Mouse (Mus musculus) heart, postnatal 0 days (tissue): ENCODE results near the gene Fpr3. TPM values are rescaled to one million over a fixed set of nuclear protein-coding genes. Genes with fewer than 3 reads are reported as not detected.

ENCODE experiments used
- ATAC-seq: fragments of 200-750 bp; cut with Nextera tagmentation; 2 replicates; pipeline ENCODE4 v1.8.0; 2017; ENCODE audit warnings: low read depth, moderate number of reproducible peaks, moderate library complexity; ENCODE audit not compliant: insufficient read depth
- DNase-seq: peaks from one replicate; pipeline ENCODE4 v3.0.0-alpha.2; 2016; ENCODE audit warnings: low spot score
- H3K27ac ChIP-seq: fragments of 300-500 bp; sonication (generic); 2 replicates; pipeline ENCODE4 v1.5.1; 2014; ENCODE audit warnings: low read depth, mild to moderate bottlenecking
- H3K27me3 ChIP-seq: fragments of 300-500 bp; sonication (generic); 2 replicates; pipeline ENCODE4 v1.6.1; 2014; ENCODE audit warnings: low read length, mixed read lengths; ENCODE audit not compliant: control insufficient read depth, insufficient read depth
- H3K36me3 ChIP-seq: fragments of 300-500 bp; sonication (generic); replicated peaks from 2 replicates; pipeline ENCODE4 v1.6.1; 2014; ENCODE audit warnings: low read length, mixed read lengths; ENCODE audit not compliant: control insufficient read depth, insufficient read depth
- H3K4me1 ChIP-seq: fragments of 300-500 bp; sonication (generic); 2 replicates; pipeline ENCODE4 v1.6.1; 2014; ENCODE audit warnings: antibody characterized with exemption; ENCODE audit not compliant: control insufficient read depth, insufficient read depth
- H3K4me2 ChIP-seq: fragments of 300-500 bp; sonication (generic); 2 replicates; pipeline ENCODE4 v1.6.1; 2014; ENCODE audit warnings: low read depth, mild to moderate bottlenecking, low read length, moderate library complexity
- H3K4me3 ChIP-seq: fragments of 300-500 bp; sonication (generic); 2 replicates; pipeline ENCODE4 v1.5.1; 2014; ENCODE audit warnings: low read depth, low read length
- H3K9ac ChIP-seq: fragments of 300-500 bp; sonication (generic); replicated peaks from 2 replicates; pipeline ENCODE4 v1.6.1; 2014; ENCODE audit warnings: low read depth, low read length, mixed read lengths
- H3K9me3 ChIP-seq: fragments of 300-500 bp; sonication (generic); replicated peaks from 2 replicates; pipeline ENCODE4 v1.6.1; 2016; ENCODE audit warnings: low read length; ENCODE audit not compliant: control insufficient read depth
- CTCF ChIP-seq: IDR thresholded peaks from 2 replicates; pipeline ENCODE4 v1.5.1; 2016; ENCODE audit warnings: antibody characterized with exemption, control low read depth, low read depth
- EP300 ChIP-seq: IDR thresholded peaks from 2 replicates; pipeline ENCODE4 v1.6.1; 2016; ENCODE audit warnings: antibody characterized with exemption, low read depth
- WGBS: fragments of 180-500 bp; shearing (Covaris S2); extraction: QIAGEN DNeasy Blood & Tissue Kit; methylation state at CpG from one replicate; pipeline ENCODE4 v1.1.7; 2014; 5-methylcytosine and 5-hydroxymethylcytosine counted together
- polyA plus RNA-seq: library from polyadenylated mRNA; unstranded; fragments of >200 nt; fragmentation: Nextera tagmentation; extraction: Ambion mirVana; gene quantifications from 2 replicates; pipeline ENCODE4 v1.2.1, GENCODE M21; 2015
- total RNA-seq: library from RNA; depleted of rRNA; stranded (reverse); fragments of >200 nt; gene quantifications from 2 replicates; pipeline ENCODE4 v1.2.3, GENCODE M21; 2014; ENCODE audit warnings: low replicate concordance

Gene Fpr3
- total and polyA plus RNA-seq, 2 experiments from 2014 or later = not detected

- H3K36me3 ChIP-seq = no peaks in the 10 kb centered on the region
- DNase-seq = no peak
- H3K4me1 ChIP-seq = no peaks in the 10 kb centered on the region
- H3K9ac ChIP-seq = no peak overlapping the region
- no peak for ATAC-seq
- no peak overlapping the region for H3K27ac ChIP-seq
- no peaks in the 10 kb centered on the region for H3K9me3 ChIP-seq
- H3K4me3 ChIP-seq = no peak overlapping the region
- 62% methylated on average over 2 of the region's 2 CpGs for WGBS
- TF ChIP-seq EP300 = no peak
- H3K4me2 ChIP-seq = no peak overlapping the region
- H3K27me3 ChIP-seq = no peaks in the 10 kb centered on the region
Observed at GRCm38 (mm10) chr17:17870892-17871550, 16.6 kb upstream of the Fpr3 start.

- Histone ChIP-seq H3K27ac (no peak overlapping the region), H3K4me1 (no peaks in the 10 kb centered on the region), H3K27me3 (no peaks in the 10 kb centered on the region), H3K36me3 (no peaks in the 10 kb centered on the region), H3K9me3 (no peaks in the 10 kb centered on the region), H3K4me3 (no peak overlapping the region), H3K9ac (no peak overlapping the region), H3K4me2 (no peak overlapping the region)
- TF ChIP-seq EP300 (no peak), CTCF (no peak)
- no peak for DNase-seq
- no peak for ATAC-seq
- 68% methylated on average over 2 of the region's 2 CpGs for WGBS
Observed at GRCm38 (mm10) chr17:17871697-17872096, 16.0 kb upstream of the Fpr3 start.

GRCm38 (mm10) chr17:17879347-17879746, 8.3 kb upstream of the Fpr3 start:
- WGBS = 67% methylated on average over 1 of the region's 1 CpGs
- Histone ChIP-seq H3K4me3 (no peak overlapping the region), H3K27me3 (no peaks in the 10 kb centered on the region), H3K9me3 (no peaks in the 10 kb centered on the region), H3K36me3 (no peaks in the 10 kb centered on the region), H3K27ac (no peak overlapping the region), H3K4me2 (no peak overlapping the region), H3K9ac (no peak overlapping the region), H3K4me1 (no peaks in the 10 kb centered on the region)
- no peak for DNase-seq
- ATAC-seq = no peak
- TF ChIP-seq EP300 = no peak
- no peak for TF ChIP-seq CTCF

- Histone ChIP-seq H3K4me1 (no peaks in the 10 kb centered on the region), H3K4me3 (no peak overlapping the region), H3K9ac (no peak overlapping the region), H3K27ac (no peak overlapping the region), H3K9me3 (no peaks in the 10 kb centered on the region), H3K27me3 (no peaks in the 10 kb centered on the region), H3K4me2 (no peak overlapping the region), H3K36me3 (no peaks in the 10 kb centered on the region)
- DNase-seq (no peak), ATAC-seq (no peak)
- WGBS = 70% methylated on average over 3 of the region's 3 CpGs
- TF ChIP-seq EP300 (no peak), CTCF (no peak)
Observed at GRCm38 (mm10) chr17:17882672-17883071, 5.0 kb upstream of the Fpr3 start.

GRCm38 (mm10) chr17:17883840-17884239, 3.8 kb upstream of the Fpr3 start, which contains the start of gene Fpr1:
Gene Fpr1, minus strand, starts transcription at chr17:17883940.
- H3K9me3 ChIP-seq = no peaks in the 10 kb centered on the region
- no peak within 1 kb of the TSS for H3K4me3 ChIP-seq
- TF ChIP-seq EP300 (no peak), CTCF (no peak)
- DNase-seq (no peak), ATAC-seq (no peak)
- no peak within 1 kb of the TSS for H3K27ac ChIP-seq
- H3K36me3 ChIP-seq = no peaks in the 10 kb centered on the region
- no peaks in the 10 kb centered on the region for H3K4me1 ChIP-seq
- H3K4me2 ChIP-seq = no peak within 1 kb of the TSS
- no peak within 1 kb of the TSS for H3K9ac ChIP-seq
- WGBS = 57% methylated on average over 1 of the region's 1 CpGs
- H3K27me3 ChIP-seq = no peaks in the 10 kb centered on the region
